Mouse (Mus musculus) neural tube, embryonic 14.5 days (tissue): ENCODE results near the gene Tchhl1. TPM values are rescaled to one million over a fixed set of nuclear protein-coding genes. Genes with fewer than 3 reads are reported as not detected.

Experiments used
- ATAC-seq: fragments of 200-750 bp; cut with Nextera tagmentation; 2 replicates; pipeline ENCODE4 v1.8.0; 2017; ENCODE audit warnings: low read depth, mild to moderate bottlenecking, moderate TSS enrichment, moderate library complexity
- H3K27ac ChIP-seq: fragments of 300-500 bp; sonication (generic); 2 replicates; pipeline ENCODE4 v1.5.1; 2014; ENCODE audit warnings: low read depth, mild to moderate bottlenecking, control low read depth, low read length, moderate library complexity, mixed read lengths
- H3K27me3 ChIP-seq: fragments of 300-500 bp; sonication (generic); 2 replicates; pipeline ENCODE4 v1.6.1; 2014; ENCODE audit warnings: low read length; ENCODE audit not compliant: control insufficient read depth, insufficient read depth
- H3K36me3 ChIP-seq: fragments of 300-500 bp; sonication (generic); 2 replicates; pipeline ENCODE4 v1.6.1; 2014; ENCODE audit warnings: low read length, mixed read lengths; ENCODE audit not compliant: control insufficient read depth, insufficient read depth
- H3K4me1 ChIP-seq: fragments of 300-500 bp; sonication (generic); 2 replicates; pipeline ENCODE4 v1.6.1; 2014; ENCODE audit warnings: low read length; ENCODE audit not compliant: control insufficient read depth, insufficient read depth
- H3K4me2 ChIP-seq: fragments of 300-500 bp; sonication (generic); 2 replicates; pipeline ENCODE4 v1.6.1; 2014; ENCODE audit warnings: mild to moderate bottlenecking, low read depth, low read length, control low read depth
- H3K4me3 ChIP-seq: fragments of 300-500 bp; sonication (generic); 2 replicates; pipeline ENCODE4 v1.5.1; 2014; ENCODE audit warnings: low read depth, low read length, control low read depth, mixed read lengths
- H3K9ac ChIP-seq: fragments of 300-500 bp; sonication (generic); replicated peaks from 2 replicates; pipeline ENCODE4 v1.6.1; 2014; ENCODE audit warnings: low read depth, mild to moderate bottlenecking, control low read depth, low read length, mixed read lengths
- H3K9me3 ChIP-seq: fragments of 300-500 bp; sonication (generic); 2 replicates; pipeline ENCODE4 v1.6.1; 2016; ENCODE audit warnings: low read length; ENCODE audit not compliant: control insufficient read depth
- WGBS: fragments of 180-500 bp; shearing (Covaris S2); extraction: QIAGEN DNeasy Blood & Tissue Kit; methylation state at CpG from one replicate; pipeline ENCODE4 v1.1.7; 2014; 5-methylcytosine and 5-hydroxymethylcytosine counted together
- polyA plus RNA-seq: library from polyadenylated mRNA; unstranded; fragments of >200 nt; fragmentation: Nextera tagmentation; extraction: Ambion mirVana; gene quantifications from 2 replicates; pipeline ENCODE4 v1.2.1, GENCODE M21; 2014

Gene Tchhl1
- polyA plus RNA-seq, 1 experiment from 2014 or later = not detected

GRCm38 (mm10) chr3:93447138-93447841 lies 21.3 kb upstream of the Tchhl1 start:
- under 1% methylated on average over 59 of the region's 59 CpGs for WGBS
- ATAC-seq = peak; percentile 74
- H3K27ac ChIP-seq = no peak overlapping the region

GRCm38 (mm10) chr3:93466556-93466955 lies 2.0 kb upstream of the Tchhl1 start:
- Histone ChIP-seq H3K27me3 (no peaks in the 10 kb centered on the region), H3K9ac (no peak overlapping the region), H3K36me3 (no peaks in the 10 kb centered on the region), H3K9me3 (no peaks in the 10 kb centered on the region), H3K4me3 (no peak overlapping the region), H3K27ac (no peak overlapping the region), H3K4me2 (no peak overlapping the region), H3K4me1 (no peaks in the 10 kb centered on the region)
- WGBS = 71% methylated on average over 3 of the region's 3 CpGs
- ATAC-seq = no peak

More at GRCm38 (mm10) chr3:93447138-93447841, 21.3 kb upstream of the Tchhl1 start:
- H3K4me2 ChIP-seq = peak overlapping the region; percentile 82
- H3K4me3 ChIP-seq = peak overlapping the region; percentile 48
- H3K9me3 ChIP-seq = no peaks in the 10 kb centered on the region
- peaks cover 10% of the 10 kb centered on the region for H3K27me3 ChIP-seq
- 0 out of 2 replicates have a peak, but pooled peaks cover 4% of the 10 kb centered on the region for H3K4me1 ChIP-seq
- H3K36me3 ChIP-seq = no peaks in the 10 kb centered on the region
- 0 out of 2 replicates have a peak overlapping the region, but pooled peaks have one; percentile 29 for H3K9ac ChIP-seq

- 91% methylated on average over 4 of the region's 4 CpGs for WGBS
- no peak for ATAC-seq
- H3K4me3 ChIP-seq = no peak overlapping the region
- no peak overlapping the region for H3K4me2 ChIP-seq
- H3K4me1 ChIP-seq = no peaks in the 10 kb centered on the region
- H3K27me3 ChIP-seq = no peaks in the 10 kb centered on the region
- H3K9ac ChIP-seq = no peak overlapping the region
- H3K27ac ChIP-seq = no peak overlapping the region
- H3K36me3 ChIP-seq = no peaks in the 10 kb centered on the region
- H3K9me3 ChIP-seq = no peaks in the 10 kb centered on the region
These were observed 1.4 kb upstream of the Tchhl1 start for GRCm38 (mm10) chr3:93467130-93467529.

GRCm38 (mm10) chr3:93469629-93470028 lies 1.1 kb downstream of the Tchhl1 start:
- no peak for ATAC-seq
- Histone ChIP-seq H3K4me1 (no peaks in the 10 kb centered on the region), H3K4me2 (no peak overlapping the region), H3K9ac (no peak overlapping the region), H3K36me3 (no peaks in the 10 kb centered on the region), H3K9me3 (no peaks in the 10 kb centered on the region), H3K27me3 (no peaks in the 10 kb centered on the region), H3K4me3 (no peak overlapping the region), H3K27ac (no peak overlapping the region)
- WGBS = 90% methylated on average over 3 of the region's 3 CpGs

- Histone ChIP-seq H3K4me2 (no peak overlapping the region), H3K4me3 (no peak overlapping the region), H3K27ac (no peak overlapping the region), H3K9me3 (no peaks in the 10 kb centered on the region), H3K27me3 (no peaks in the 10 kb centered on the region), H3K9ac (no peak overlapping the region), H3K36me3 (no peaks in the 10 kb centered on the region), H3K4me1 (no peaks in the 10 kb centered on the region)
- ATAC-seq = no peak
- 96% methylated on average over 1 of the region's 1 CpGs for WGBS
These were observed 11.5 kb downstream of the Tchhl1 start for GRCm38 (mm10) chr3:93480053-93480452.

GRCm38 (mm10) chr3:93481982-93482616 lies 13.5 kb downstream of the Tchhl1 start:
- no peak for ATAC-seq
- no peaks in the 10 kb centered on the region for H3K36me3 ChIP-seq
- H3K4me3 ChIP-seq = no peak overlapping the region
- 71% methylated on average over 2 of the region's 2 CpGs for WGBS
- H3K4me2 ChIP-seq = no peak overlapping the region
- no peaks in the 10 kb centered on the region for H3K27me3 ChIP-seq
- no peaks in the 10 kb centered on the region for H3K9me3 ChIP-seq
- H3K9ac ChIP-seq = no peak overlapping the region
- no peak overlapping the region for H3K27ac ChIP-seq
- H3K4me1 ChIP-seq = no peaks in the 10 kb centered on the region

GRCm38 (mm10) chr3:93485611-93486010 lies 17.1 kb downstream of the Tchhl1 start:
- Histone ChIP-seq H3K27ac (no peak overlapping the region), H3K9ac (no peak overlapping the region), H3K36me3 (no peaks in the 10 kb centered on the region), H3K27me3 (no peaks in the 10 kb centered on the region), H3K9me3 (no peaks in the 10 kb centered on the region), H3K4me3 (no peak overlapping the region), H3K4me2 (no peak overlapping the region), H3K4me1 (no peaks in the 10 kb centered on the region)
- ATAC-seq = no peak
- 93% methylated on average over 3 of the region's 3 CpGs for WGBS

GRCm38 (mm10) chr3:93488541-93488940 lies 20.0 kb downstream of the Tchhl1 start:
- Histone ChIP-seq H3K27ac (no peak overlapping the region), H3K27me3 (no peaks in the 10 kb centered on the region), H3K4me2 (no peak overlapping the region), H3K36me3 (no peaks in the 10 kb centered on the region), H3K4me3 (no peak overlapping the region), H3K4me1 (no peaks in the 10 kb centered on the region), H3K9ac (no peak overlapping the region), H3K9me3 (no peaks in the 10 kb centered on the region)
- no peak for ATAC-seq
- 80% methylated on average over 2 of the region's 2 CpGs for WGBS

- H3K4me1 ChIP-seq = no peaks in the 10 kb centered on the region
- H3K27ac ChIP-seq = no peak overlapping the region
- no peaks in the 10 kb centered on the region for H3K36me3 ChIP-seq
- no peak overlapping the region for H3K4me2 ChIP-seq
- H3K4me3 ChIP-seq = no peak overlapping the region
- H3K27me3 ChIP-seq = no peaks in the 10 kb centered on the region
- no peak for ATAC-seq
- WGBS = 82% methylated on average over 3 of the region's 3 CpGs
- H3K9ac ChIP-seq = no peak overlapping the region
- no peaks in the 10 kb centered on the region for H3K9me3 ChIP-seq
These were observed 23.6 kb downstream of the Tchhl1 start for GRCm38 (mm10) chr3:93492176-93492575.
